Mouse (Mus musculus) frontal cortex, postnatal 25 days (tissue): Measurements from ENCODE around the gene Vmn2r86.
"Not testable (repeated sequence)": the region's sequence is repeated elsewhere in the genome, so short reads cannot be mapped to it uniquely, and the experiment has no call there.

Source experiments
- DNase-seq, 2 experiments: peaks; one replicate each; pipeline ENCODE4 v3.0.0; 2022; ENCODE audit warnings: low spot score in 2 of 2

Gene Vmn2r86

GRCm38 (mm10) chr10:130455950-130456349 lies at the start of gene Vmn2r86:
Gene Vmn2r86, minus strand, starts transcription at chr10:130456050.
- not testable (repeated sequence) for DNase-seq

DNA sequence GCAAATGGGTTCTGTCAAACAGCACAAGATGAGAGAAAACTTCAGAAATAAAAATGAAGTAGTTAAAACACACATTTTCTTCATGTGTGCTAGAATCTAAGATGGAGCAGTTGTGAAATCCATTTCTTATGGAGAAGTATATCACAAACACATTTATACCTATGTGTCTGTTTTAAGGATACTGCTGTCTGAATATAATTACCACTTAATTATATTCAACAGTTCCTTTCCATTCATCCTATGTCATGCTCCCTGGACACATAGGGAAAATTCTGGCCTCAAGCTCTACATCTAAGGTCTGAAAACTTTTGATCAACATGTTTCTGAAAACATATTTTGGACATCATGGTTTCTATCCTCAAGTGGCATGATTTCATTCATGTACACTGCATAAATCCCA lies 41.4 kb upstream of the Vmn2r86 start, which contains the start of gene Vmn2r87:
TSS of gene Vmn2r87 (minus strand) at position 101 of the 400 bp plus-strand sequence.
- DNase-seq: no peak

GRCm38 (mm10) chr10:130470311-130470760 lies 14.5 kb upstream of the Vmn2r86 start:
- DNase-seq: peak in 1 of 2 experiments; percentile 5

DNA sequence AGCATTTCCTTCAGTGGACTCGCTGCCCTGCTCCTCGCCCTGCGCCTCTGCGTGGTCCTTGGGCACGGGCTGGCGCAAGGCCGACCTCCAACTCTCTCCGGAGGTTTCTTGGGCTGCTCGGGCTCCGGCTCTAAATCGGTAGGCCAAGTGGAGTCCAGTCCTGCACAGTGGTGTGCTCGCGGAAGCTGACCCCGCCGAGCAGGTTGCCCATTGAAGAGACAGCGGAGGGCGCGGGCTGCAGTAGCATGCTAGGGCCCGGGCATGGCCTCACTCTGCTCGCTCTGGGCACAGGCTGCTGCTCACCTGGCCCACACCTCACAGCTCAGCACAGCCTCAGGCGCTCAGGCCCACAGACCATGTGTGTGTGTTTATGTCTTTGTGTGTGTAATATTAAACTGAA lies 11.1 kb downstream of the Vmn2r86 start:
- no peak for DNase-seq

- DNase-seq: not testable (repeated sequence)
These were observed 21.5 kb downstream of the Vmn2r86 start for GRCm38 (mm10) chr10:130434185-130434898.

DNA sequence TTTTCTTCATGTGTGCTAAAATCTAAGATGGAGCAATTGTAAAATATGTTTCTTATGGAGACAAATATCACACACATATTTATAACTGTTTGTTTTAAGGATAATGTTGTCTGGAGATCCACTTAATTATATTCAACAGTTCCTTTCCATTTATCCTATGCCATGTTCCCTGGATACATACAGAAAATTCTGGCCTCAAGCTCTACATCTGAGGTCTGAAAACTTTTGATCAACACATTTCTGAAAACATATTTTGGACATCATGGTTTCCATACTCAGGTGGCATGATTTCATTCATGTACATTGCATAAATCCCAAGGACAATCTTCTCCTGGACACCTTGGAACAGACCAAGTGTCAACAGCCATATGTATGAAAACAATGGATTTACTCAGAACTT lies 26.2 kb downstream of the Vmn2r86 start, which contains the start of gene Vmn2r85:
TSS of gene Vmn2r85 (minus strand) at position 101 of the 400 bp plus-strand sequence.
- not testable (repeated sequence) for DNase-seq

- DNase-seq: not testable (repeated sequence)
These were observed 33.5 kb downstream of the Vmn2r86 start for GRCm38 (mm10) chr10:130422368-130422767.

GRCm38 (mm10) chr10:130420401-130420800 lies 35.4 kb downstream of the Vmn2r86 start:
- no peak for DNase-seq

GRCm38 (mm10) chr10:130419954-130420353 lies 35.9 kb downstream of the Vmn2r86 start:
- not testable (repeated sequence) for DNase-seq

- DNase-seq: not testable (repeated sequence)
These were observed 39.5 kb downstream of the Vmn2r86 start for GRCm38 (mm10) chr10:130416352-130416751.

GRCm38 (mm10) chr10:130412167-130412698 lies 43.6 kb downstream of the Vmn2r86 start:
- not testable (repeated sequence) for DNase-seq

- no peak for DNase-seq
These were observed 61.6 kb downstream of the Vmn2r86 start, which contains the start of gene Vmn2r84 for GRCm38 (mm10) chr10:130394232-130394631. Gene Vmn2r84, minus strand, starts transcription at chr10:130394332.
